ENCODE assay signal across 8 mouse cellular contexts in the genomic region with DNA sequence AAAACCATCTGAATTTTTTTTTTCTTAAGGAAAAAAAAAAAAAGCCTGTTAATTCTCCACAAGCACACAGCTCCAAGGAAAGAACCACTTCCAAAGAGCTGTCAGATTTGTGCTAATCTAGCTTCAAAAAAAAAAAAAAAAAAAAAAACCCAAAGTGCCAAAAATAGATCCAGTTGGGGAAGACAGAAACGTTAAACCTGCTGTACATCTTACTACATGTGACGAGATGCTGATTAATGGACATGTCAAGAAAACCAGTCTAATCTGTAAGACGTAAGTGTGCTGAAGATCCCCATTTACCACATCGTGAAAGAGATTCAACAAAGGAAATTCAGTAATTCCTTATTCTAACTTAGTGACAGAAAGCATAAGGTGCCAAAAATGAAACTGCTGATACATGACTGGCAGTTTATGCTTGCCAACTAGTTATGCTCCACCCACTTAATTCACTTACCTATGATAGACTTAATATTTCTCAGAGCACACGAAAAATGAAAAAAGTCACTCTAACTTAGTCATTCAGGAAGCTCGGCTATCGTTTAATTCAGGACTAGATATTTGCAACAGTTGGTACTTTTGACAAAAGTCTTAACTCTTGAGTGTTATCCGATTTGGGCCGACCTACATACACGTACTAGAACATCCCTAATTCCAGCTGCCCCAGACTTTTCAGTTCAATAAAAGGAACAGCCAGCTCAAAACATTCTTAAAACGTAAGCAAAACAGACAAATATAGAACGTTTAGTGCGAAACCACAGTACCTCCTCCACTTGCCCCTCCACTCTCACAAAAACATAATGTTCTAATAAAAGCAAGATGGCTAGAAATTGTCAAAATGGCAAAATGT. TPM values are rescaled to one million over a fixed set of nuclear protein-coding genes. Genes with fewer than 3 reads are reported as not detected.
DNase-seq lines count a peak whose midpoint lies in the region; ATAC-seq and TF ChIP-seq lines count a peak whose summit lies in the region.

No protein-coding gene starts in this region.

- H3K4me2 ChIP-seq in CH12.LX (ENCODE audit: insufficient read depth, low read depth, poor library complexity, severe bottlenecking) (peak overlapping the region; percentile 100), myocyte (ENCODE audit: low read depth) (peak overlapping the region; percentile 72)
- H3K4me2 ChIP-seq in intestine, embryonic 15.5 days (replicated peaks) = peak overlapping the region; percentile 64

- no peaks in the 10 kb centered on the region for H3K27me3 ChIP-seq in cerebellum, adult 2 months (ENCODE audit: control insufficient read depth, insufficient read depth, low read length)
- H3K27me3 ChIP-seq in CH12.LX (replicated peaks) (peaks cover 6% of the 10 kb centered on the region), myocyte (ENCODE audit: control insufficient read depth, insufficient read depth, insufficient read length) (no peaks in the 10 kb centered on the region)
- H3K27me3 ChIP-seq in intestine, embryonic 15.5 days (replicated peaks) = no peaks in the 10 kb centered on the region

- no peak for TF ChIP-seq CTCF in cerebellum, adult 2 months (IDR thresholded peaks at IDR 0.05; ENCODE audit: borderline replicate concordance, insufficient read depth, low read depth, low read length)
- TF ChIP-seq CTCF in CH12.LX (conservative IDR thresholded peaks at IDR 0.05 in 1 of 2, IDR thresholded peaks at IDR 0.05 in 1 of 2; ENCODE audit: low read depth in 2 of 2, low read length in 2 of 2) = no peak

- TF ChIP-seq EP300 in CH12.LX (IDR thresholded peaks at IDR 0.05; ENCODE audit: low read length) = peak; percentile 47

- under 1% methylated on average over 13 of the region's 13 CpGs for WGBS in cerebellum, adult 2 months
- 3% methylated on average over 13 of the region's 13 CpGs for WGBS in intestine, embryonic 15.5 days

- peak overlapping the region; percentile 82 for H3K4me3 ChIP-seq in cerebellum, adult 2 months (replicated peaks; ENCODE audit: insufficient read depth, low read depth, low read length)
- H3K4me3 ChIP-seq in CH12.LX (replicated peaks in 1 of 3; ENCODE audit: low read depth in 2 of 3, low read length in 2 of 3, poor library complexity in 1 of 3) (peak overlapping the region; percentile 52 to 93 (median 79)), myocyte (peak overlapping the region; percentile 67)
- peak overlapping the region; percentile 91 for H3K4me3 ChIP-seq in intestine, embryonic 15.5 days (replicated peaks)

- H3K79me2 ChIP-seq in CH12.LX (replicated peaks; ENCODE audit: control insufficient read depth, extremely low read depth, insufficient read depth, poor library complexity, severe bottlenecking) (peaks cover 60% of the 10 kb centered on the region), myocyte (ENCODE audit: control insufficient read depth, insufficient read depth) (peaks cover 60% of the 10 kb centered on the region)

- H3K27ac ChIP-seq in cerebellum, adult 2 months (ENCODE audit: insufficient read depth, low read length) = no peak overlapping the region
- H3K27ac ChIP-seq in CH12.LX (ENCODE audit: insufficient read depth, low read depth) = peak overlapping the region; percentile 50; the same call in 1 of the 2 replicates
- no peak overlapping the region for H3K27ac ChIP-seq in intestine, embryonic 15.5 days

- dilution Hi-C loops in CH12.LX (cut with MboI; ENCODE audit: extremely low pct_ligation_motif_present, extremely low pct_unique_long_range_greater_than_20kb, low sequenced_read_pairs) = no loop called here

- peaks cover 13% of the 10 kb centered on the region; the same call in 1 of the 2 replicates for H3K4me1 ChIP-seq in cerebellum, adult 2 months (ENCODE audit: control insufficient read depth, insufficient read depth, low read length)
- H3K4me1 ChIP-seq in CH12.LX (ENCODE audit: control insufficient read depth in 1 of 2, insufficient read depth in 2 of 2) = peaks cover 8 to 43% of the 10 kb centered on the region in 2 experiments
- H3K4me1 ChIP-seq in intestine, embryonic 15.5 days (replicated peaks) = peaks cover 8% of the 10 kb centered on the region; the same call in 1 of the 2 replicates

- H3K9ac ChIP-seq in CH12.LX (ENCODE audit: insufficient read depth, low read depth) = peak overlapping the region; percentile 99
- peak overlapping the region; percentile 91 for H3K9ac ChIP-seq in intestine, embryonic 15.5 days

- in situ Hi-C loops in CH12.LX (cut with MboI; ENCODE audit: low pct_ligation_motif_present, low pct_unique_long_range_greater_than_20kb, low sequenced_read_pairs) = no loop called here

- peak; percentile 70 for ATAC-seq in erythroid progenitor cell, adult 5-6 weeks (replicated peaks; ENCODE audit: low FRiP score, poor library complexity, severe bottlenecking)
- no peak for ATAC-seq in intestine, embryonic 15.5 days

- peaks cover 14 to 27% of the 10 kb centered on the region in 2 experiments for H3K36me3 ChIP-seq in CH12.LX (replicated peaks in 1 of 2; ENCODE audit: control insufficient read depth in 1 of 2, insufficient read depth in 1 of 2, low read length in 1 of 2)
- no peaks in the 10 kb centered on the region for H3K36me3 ChIP-seq in intestine, embryonic 15.5 days
- peaks cover 19% of the 10 kb centered on the region for H3K36me3 ChIP-seq in myocyte (ENCODE audit: control insufficient read depth, insufficient read depth)

- H3K9me3 ChIP-seq in CH12.LX (replicated peaks; ENCODE audit: low read length) = no peaks in the 10 kb centered on the region
- H3K9me3 ChIP-seq in intestine, embryonic 15.5 days = no peaks in the 10 kb centered on the region

- peak in 1 of 2 experiments; percentile 8 for DNase-seq in cerebellum, adult 2 months
- no peak for DNase-seq in cerebellum, postnatal 10 days
- DNase-seq in CH12.LX (ENCODE audit: extremely low read depth) = peak; percentile 54
- no peak for DNase-seq in thymus, adult 18-20 months
- no peak for DNase-seq in right cerebral cortex, postnatal 25 days

- no peak for TF ChIP-seq RAD21 in CH12.LX (IDR thresholded peaks at IDR 0.05; ENCODE audit: low read depth, low read length)

- peak overlapping the region; percentile 84 for H3ac ChIP-seq in myocyte (ENCODE audit: control insufficient read depth, insufficient read length)

- no peak for TF ChIP-seq POLR2A in cerebellum, adult 2 months (IDR thresholded peaks at IDR 0.05; ENCODE audit: borderline replicate concordance, insufficient read depth, low read length)
- TF ChIP-seq POLR2A in CH12.LX (IDR thresholded peaks at IDR 0.05; ENCODE audit: low read depth, low read length) (no peak), myocyte (IDR thresholded peaks at IDR 0.05; ENCODE audit: insufficient read length, low read depth) (no peak)

TF ChIP-seq in CH12.LX, 34 proteins besides CTCF, POLR2A, EP300 and RAD21 (continues in another document):
- TF ChIP-seq MAFK (IDR thresholded peaks at IDR 0.05; ENCODE audit: insufficient replicate concordance, low read length) = peak; percentile 19; the same call in 1 of the 2 replicates
- peak; percentile 66; the same call in 1 of the 2 replicates for TF ChIP-seq MAX (IDR thresholded peaks at IDR 0.05; ENCODE audit: low read length)
- no peak for TF ChIP-seq MAZ (IDR thresholded peaks at IDR 0.05; ENCODE audit: low read depth, low read length)
- TF ChIP-seq JUND (conservative IDR thresholded peaks at IDR 0.05; ENCODE audit: low read depth, low read length) = no peak
- peak; percentile 82 for TF ChIP-seq MXI1 (IDR thresholded peaks at IDR 0.05; ENCODE audit: low read depth, low read length)
- TF ChIP-seq GABPA (IDR thresholded peaks at IDR 0.05; ENCODE audit: insufficient replicate concordance, low read depth, low read length) = no peak
- peak; percentile 52 for TF ChIP-seq ETS1 (conservative IDR thresholded peaks at IDR 0.05; ENCODE audit: low read depth, low read length)
- peak; percentile 53 for TF ChIP-seq BHLHE40 (IDR thresholded peaks at IDR 0.05; ENCODE audit: low read depth, low read length)
- TF ChIP-seq TCF12 (IDR thresholded peaks at IDR 0.05; ENCODE audit: low read depth, low read length) = no peak
- TF ChIP-seq PAX5 (IDR thresholded peaks at IDR 0.05; ENCODE audit: low read length) = no peak
- TF ChIP-seq RCOR1 (conservative IDR thresholded peaks at IDR 0.05; ENCODE audit: low read depth, low read length) = no peak
- no peak for TF ChIP-seq USF1 (IDR thresholded peaks at IDR 0.05; ENCODE audit: low read depth, low read length)
- TF ChIP-seq TBP (conservative IDR thresholded peaks at IDR 0.05; ENCODE audit: low read depth, low read length) = peak; percentile 39; the same call in 1 of the 2 replicates

TF ChIP-seq in myocyte, 11 proteins besides CTCF, POLR2A, EP300 and RAD21:
- no peak for TF ChIP-seq CEBPB (IDR thresholded peaks at IDR 0.05; ENCODE audit: insufficient read depth, poor library complexity, severe bottlenecking)
- TF ChIP-seq REST (IDR thresholded peaks at IDR 0.05; ENCODE audit: insufficient read depth, insufficient read length) = no peak
- no peak for TF ChIP-seq E2F4 (IDR thresholded peaks at IDR 0.05; ENCODE audit: insufficient read depth)

RNA-seq across cellular contexts. Expression of gene Med13, which starts 1.2 kb away (rescaled TPM):
- polyA plus RNA-seq in cerebellum, adult 2 months (2012; rRNA removed) = 21.4 and 23.6 TPM in 2 replicates
- total RNA-seq in CH12.LX (2012; rRNA removed) (33.2 and 37.9 TPM in 2 replicates), CH12.LX (2014; rRNA removed) (40.9 and 47.6 TPM in 2 replicates)
- polyA plus RNA-seq in CH12.LX (2012; ENCODE audit: insufficient read length, low read depth) (31.6 and 41.5 TPM in 2 replicates), myocyte (2012; fragmentation: generic; extraction: Trizol) (6.2 TPM)
- 70.8 and 86.1 TPM in 2 replicates for total RNA-seq in erythroid progenitor cell, adult 5-6 weeks (2015; ENCODE audit: low replicate concordance)
- 66.0 and 76.8 TPM in 2 replicates for total RNA-seq in erythroid progenitor cell, adult 5-6 weeks (2017; ENCODE audit: low replicate concordance)
- polyA plus RNA-seq in intestine, embryonic 15.5 days (2015; fragmentation: Nextera tagmentation; extraction: Ambion mirVana) = 7.0 and 9.0 TPM in 2 replicates
